Mouse (Mus musculus): ENCODE measurements around the gene Fdxr. TPM values are rescaled to one million over a fixed set of nuclear protein-coding genes. Genes with fewer than 3 reads are reported as not detected.
A peak's percentile ranks its signal among the peaks of the same experiment; 100 is the strongest.

Gene Fdxr
- polyA plus RNA-seq, 1 experiment = not detected

GRCm38 (mm10) chr11:115274771-115275170 lies 2.1 kb downstream of the Fdxr start:
- H3K27ac ChIP-seq (ENCODE audit: insufficient read depth, low read depth, low read length) = no peak overlapping the region
- H3K4me1 ChIP-seq (ENCODE audit: control insufficient read depth, insufficient read depth, low read length) = peaks cover 16% of the 10 kb centered on the region
- no peak overlapping the region for H3K4me3 ChIP-seq (ENCODE audit: insufficient read depth, low read depth, low read length)
- WGBS = 92% methylated on average over 6 of the region's 6 CpGs
- no peak for TF ChIP-seq POLR2A (IDR thresholded peaks at IDR 0.05; ENCODE audit: insufficient read depth, low read depth, low read length)
- no peak for TF ChIP-seq CTCF (IDR thresholded peaks at IDR 0.05; ENCODE audit: insufficient read depth, low read depth, low read length)

- Histone ChIP-seq H3K27ac (ENCODE audit: insufficient read depth, low read depth, low read length) (no peak overlapping the region), H3K4me3 (ENCODE audit: insufficient read depth, low read depth, low read length) (no peak overlapping the region), H3K4me1 (ENCODE audit: control insufficient read depth, insufficient read depth, low read length) (peaks cover 16% of the 10 kb centered on the region)
- TF ChIP-seq CTCF (IDR thresholded peaks at IDR 0.05; ENCODE audit: insufficient read depth, low read depth, low read length) = no peak
- TF ChIP-seq POLR2A (IDR thresholded peaks at IDR 0.05; ENCODE audit: insufficient read depth, low read depth, low read length) = no peak
- WGBS = 84% methylated on average over 7 of the region's 7 CpGs
Measured at GRCm38 (mm10) chr11:115274178-115274577, 2.7 kb downstream of the Fdxr start.

GRCm38 (mm10) chr11:115273735-115274134 lies 3.1 kb downstream of the Fdxr start:
- Histone ChIP-seq H3K4me1 (ENCODE audit: control insufficient read depth, insufficient read depth, low read length) (peaks cover 16% of the 10 kb centered on the region), H3K27ac (ENCODE audit: insufficient read depth, low read depth, low read length) (no peak overlapping the region), H3K4me3 (ENCODE audit: insufficient read depth, low read depth, low read length) (no peak overlapping the region)
- WGBS = 83% methylated on average over 7 of the region's 7 CpGs
- TF ChIP-seq POLR2A (IDR thresholded peaks at IDR 0.05; ENCODE audit: insufficient read depth, low read depth, low read length) = no peak
- TF ChIP-seq CTCF (IDR thresholded peaks at IDR 0.05; ENCODE audit: insufficient read depth, low read depth, low read length) = no peak

- no peak overlapping the region for H3K4me3 ChIP-seq (ENCODE audit: insufficient read depth, low read depth, low read length)
- 68% methylated on average over 10 of the region's 10 CpGs for WGBS
- TF ChIP-seq CTCF (IDR thresholded peaks at IDR 0.05; ENCODE audit: insufficient read depth, low read depth, low read length) (no peak), POLR2A (IDR thresholded peaks at IDR 0.05; ENCODE audit: insufficient read depth, low read depth, low read length) (no peak)
- H3K4me1 ChIP-seq (ENCODE audit: control insufficient read depth, insufficient read depth, low read length) = peaks cover 16% of the 10 kb centered on the region
- no peak overlapping the region for H3K27ac ChIP-seq (ENCODE audit: insufficient read depth, low read depth, low read length)
Measured at GRCm38 (mm10) chr11:115272894-115273498, 3.9 kb downstream of the Fdxr start.

- Histone ChIP-seq H3K4me3 (ENCODE audit: insufficient read depth, low read depth, low read length) (no peak overlapping the region), H3K4me1 (ENCODE audit: control insufficient read depth, insufficient read depth, low read length) (peaks cover 24% of the 10 kb centered on the region), H3K27ac (ENCODE audit: insufficient read depth, low read depth, low read length) (no peak overlapping the region)
- TF ChIP-seq CTCF (IDR thresholded peaks at IDR 0.05; ENCODE audit: insufficient read depth, low read depth, low read length) = no peak
- TF ChIP-seq POLR2A (IDR thresholded peaks at IDR 0.05; ENCODE audit: insufficient read depth, low read depth, low read length) = no peak
- 76% methylated on average over 10 of the region's 10 CpGs for WGBS
Measured at GRCm38 (mm10) chr11:115271481-115271880, 5.4 kb downstream of the Fdxr start.

- no peak for TF ChIP-seq POLR2A (IDR thresholded peaks at IDR 0.05; ENCODE audit: insufficient read depth, low read depth, low read length)
- TF ChIP-seq CTCF (IDR thresholded peaks at IDR 0.05; ENCODE audit: insufficient read depth, low read depth, low read length) = no peak
- H3K27ac ChIP-seq (ENCODE audit: insufficient read depth, low read depth, low read length) = no peak overlapping the region
- no peak overlapping the region for H3K4me3 ChIP-seq (ENCODE audit: insufficient read depth, low read depth, low read length)
- 80% methylated on average over 9 of the region's 9 CpGs for WGBS
- peaks cover 27% of the 10 kb centered on the region for H3K4me1 ChIP-seq (ENCODE audit: control insufficient read depth, insufficient read depth, low read length)
Measured at GRCm38 (mm10) chr11:115271052-115271451, 5.8 kb downstream of the Fdxr start.

- TF ChIP-seq CTCF (IDR thresholded peaks at IDR 0.05; ENCODE audit: insufficient read depth, low read depth, low read length) (peak; percentile 54; the same call in 1 of the 2 replicates), POLR2A (IDR thresholded peaks at IDR 0.05; ENCODE audit: insufficient read depth, low read depth, low read length) (no peak)
- Histone ChIP-seq H3K27ac (ENCODE audit: insufficient read depth, low read depth, low read length) (no peak overlapping the region), H3K4me3 (ENCODE audit: insufficient read depth, low read depth, low read length) (no peak overlapping the region), H3K4me1 (ENCODE audit: control insufficient read depth, insufficient read depth, low read length) (peaks cover 21% of the 10 kb centered on the region)
- WGBS = 31% methylated on average over 19 of the region's 19 CpGs
Measured at GRCm38 (mm10) chr11:115270148-115270861, 6.5 kb downstream of the Fdxr start.

DNA sequence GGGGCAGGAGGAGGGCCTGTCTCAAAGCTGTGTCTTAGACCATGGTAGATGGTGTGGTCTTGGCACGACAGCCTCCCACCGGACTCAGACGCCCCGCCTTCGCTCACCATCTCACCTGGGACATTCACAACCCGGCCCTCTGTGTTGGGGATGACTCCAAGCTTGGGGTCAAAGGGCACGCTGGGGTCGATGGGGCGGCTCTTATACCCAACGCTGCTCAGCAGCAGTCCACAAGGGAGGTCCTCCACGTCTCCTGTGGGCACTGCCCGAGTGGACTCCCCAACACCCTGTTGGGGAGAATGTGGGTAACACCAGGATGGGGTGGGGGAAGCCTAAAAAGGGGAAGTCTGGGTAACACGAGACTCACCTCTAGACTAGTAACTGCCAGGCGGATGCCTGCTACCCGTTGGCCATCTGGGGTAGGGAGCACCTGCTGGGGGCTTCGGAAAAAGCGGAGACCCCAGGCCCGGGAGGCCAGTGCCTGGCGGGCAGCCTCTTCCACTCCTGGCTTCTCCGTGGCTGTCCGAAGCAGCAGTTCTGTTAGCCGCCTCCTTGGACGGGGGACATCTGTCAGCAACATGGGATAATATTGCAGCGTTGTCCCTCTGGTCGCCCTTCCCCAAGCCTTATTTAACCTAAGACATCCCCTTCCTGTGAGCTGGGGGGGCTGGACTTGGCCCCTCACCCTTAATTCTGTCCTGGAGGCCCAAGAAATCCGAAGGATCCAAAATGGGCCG lies 7.4 kb downstream of the Fdxr start:
- TF ChIP-seq CTCF (IDR thresholded peaks at IDR 0.05; ENCODE audit: insufficient read depth, low read depth, low read length) (no peak), POLR2A (IDR thresholded peaks at IDR 0.05; ENCODE audit: insufficient read depth, low read depth, low read length) (no peak)
- no peak overlapping the region for H3K27ac ChIP-seq (ENCODE audit: insufficient read depth, low read depth, low read length)
- peaks cover 20% of the 10 kb centered on the region for H3K4me1 ChIP-seq (ENCODE audit: control insufficient read depth, insufficient read depth, low read length)
- 92% methylated on average over 27 of the region's 27 CpGs for WGBS
- H3K4me3 ChIP-seq (ENCODE audit: insufficient read depth, low read depth, low read length) = no peak overlapping the region

GRCm38 (mm10) chr11:115267958-115268357 lies 8.9 kb downstream of the Fdxr start:
- peaks cover 20% of the 10 kb centered on the region for H3K4me1 ChIP-seq (ENCODE audit: control insufficient read depth, insufficient read depth, low read length)
- no peak overlapping the region for H3K4me3 ChIP-seq (ENCODE audit: insufficient read depth, low read depth, low read length)
- WGBS = 93% methylated on average over 11 of the region's 11 CpGs
- H3K27ac ChIP-seq (ENCODE audit: insufficient read depth, low read depth, low read length) = no peak overlapping the region
- TF ChIP-seq CTCF (IDR thresholded peaks at IDR 0.05; ENCODE audit: insufficient read depth, low read depth, low read length) (no peak), POLR2A (IDR thresholded peaks at IDR 0.05; ENCODE audit: insufficient read depth, low read depth, low read length) (no peak)

Measured in olfactory bulb, adult 2 months (tissue).